Mouse (Mus musculus): ENCODE results near the gene Egln3.

The Egln3 gene

GRCm38 (mm10) chr12:54162637-54163131 lies 41.0 kb downstream of the Egln3 start:
- DNase-seq (ENCODE audit: low read depth) = peak; percentile 60

DNA sequence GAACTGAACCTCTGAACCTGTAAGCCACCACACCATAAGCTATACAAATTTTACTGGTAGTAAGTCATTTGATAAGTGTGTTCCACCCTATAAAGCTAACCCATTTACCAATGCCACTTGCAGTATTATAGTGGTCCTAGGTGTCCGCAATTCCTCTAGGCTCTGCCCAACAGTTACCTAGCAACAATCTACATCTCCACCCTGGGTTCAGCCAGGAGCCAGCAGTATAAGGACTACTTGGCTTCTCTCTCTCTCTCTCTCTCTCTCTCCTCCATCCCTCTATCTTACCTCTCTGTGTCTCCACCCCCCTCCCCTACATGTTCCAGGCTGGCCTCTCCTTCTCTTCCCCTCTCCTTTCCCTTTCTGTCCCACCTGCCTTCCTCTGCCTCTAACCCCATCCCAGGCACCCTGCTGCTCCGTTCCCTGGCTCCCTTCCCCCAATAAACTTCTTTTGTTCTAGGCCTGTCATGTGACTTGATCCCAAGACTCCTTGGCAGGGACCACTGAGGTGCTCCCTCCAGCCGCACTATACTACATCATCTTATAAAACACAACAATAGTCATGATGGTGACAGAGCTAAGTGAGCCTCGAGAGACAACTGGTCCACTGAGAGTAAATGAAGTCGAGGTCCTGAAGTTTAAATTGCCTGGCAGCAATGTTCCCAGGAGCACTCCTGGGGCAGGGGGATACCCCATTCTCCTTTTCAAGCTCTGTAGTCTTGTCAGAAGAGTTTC lies 42.0 kb downstream of the Egln3 start:
- no peak for DNase-seq (ENCODE audit: low read depth)

DNA sequence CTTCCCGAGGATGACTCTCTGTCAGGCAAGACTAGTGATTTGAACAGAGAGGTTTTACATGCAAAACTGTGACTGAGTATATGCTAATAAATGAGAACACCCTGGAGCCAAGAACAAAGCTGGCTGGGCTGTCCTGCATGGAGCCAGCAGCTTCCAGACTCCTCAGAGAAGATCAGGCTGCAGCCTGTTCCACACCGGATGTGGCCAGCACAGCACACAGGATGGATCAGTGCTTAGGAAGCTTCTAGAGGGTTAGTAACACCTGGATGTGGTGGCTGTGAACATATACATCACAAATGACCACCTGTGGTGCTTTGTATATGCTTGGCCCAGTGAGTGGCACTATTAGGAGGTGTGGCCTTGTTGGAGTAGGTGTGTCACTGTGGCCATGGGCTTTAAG lies 43.4 kb downstream of the Egln3 start:
- DNase-seq (ENCODE audit: low read depth) = no peak

DNA sequence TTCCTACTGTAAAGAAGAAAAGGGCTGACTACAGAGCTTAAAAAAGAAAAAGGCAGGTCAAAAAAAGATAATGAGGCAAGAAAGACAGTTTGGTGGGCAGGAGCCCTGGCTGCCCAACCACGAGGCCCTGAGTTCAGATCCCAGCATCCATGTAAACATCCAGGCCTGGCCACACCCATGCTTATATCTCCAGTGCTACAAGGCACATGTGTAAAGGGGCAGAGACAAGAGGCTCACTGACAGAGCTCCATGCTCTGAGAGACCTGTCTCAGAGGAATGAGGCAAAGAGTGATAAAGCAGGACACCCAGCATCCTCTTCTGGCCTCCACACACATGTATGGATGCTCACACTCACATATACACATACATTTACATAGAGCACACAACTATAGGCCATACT lies 48.9 kb downstream of the Egln3 start:
- DNase-seq (ENCODE audit: low read depth) = no peak

- no peak for DNase-seq (ENCODE audit: low read depth)
Observed at GRCm38 (mm10) chr12:54146943-54147556, 56.6 kb downstream of the Egln3 start.
